Mouse (Mus musculus) adrenal gland, postnatal 14 days (tissue): ENCODE data around the gene Plekhm3. TPM values are rescaled to one million over a fixed set of nuclear protein-coding genes. Genes with fewer than 3 reads are reported as not detected.
A peak's percentile ranks its signal among the peaks of the same experiment; 100 is the strongest.
"Not testable (repeated sequence)": the region's sequence is repeated elsewhere in the genome, so short reads cannot be mapped to it uniquely, and the experiment has no call there.

Experiments
- DNase-seq: peaks from one replicate; pipeline ENCODE4 v3.0.0; 2021; ENCODE audit warnings: mixed read lengths
- long read RNA-seq, 2 experiments: library from polyadenylated mRNA; stranded (forward); transcript quantifications; one replicate each; pipeline ENCODE4 v2.0.0; 2021
- total RNA-seq: library from RNA; stranded (reverse); gene quantifications from 2 replicates; pipeline ENCODE4 v1.2.3, GENCODE M21; 2021

The Plekhm3 gene
- 19.2 and 20.4 TPM in 2 replicates for total RNA-seq
- long read RNA-seq, experiment 1, full-length matches to known transcripts = 3 of 8 reads
- long read RNA-seq, experiment 1, partial matches to known transcripts = 0 of 8 reads
- long read RNA-seq, experiment 1, other reads (novel, unspliced or antisense) = 5 of 8 reads
- long read RNA-seq, experiment 2, full-length matches to known transcripts = 2 of 7 reads
- long read RNA-seq, experiment 2, partial matches to known transcripts = 2 of 7 reads
- long read RNA-seq, experiment 2, other reads (novel, unspliced or antisense) = 3 of 7 reads

- DNase-seq = peak; percentile 93
Observed at GRCm38 (mm10) chr1:64956479-64956961, at the start of gene Plekhm3. Plekhm3 (minus strand) TSS chr1:64956824.

- no peak for DNase-seq
Observed at GRCm38 (mm10) chr1:65005575-65005974, 49.0 kb upstream of the Plekhm3 start.

- DNase-seq = no peak
Observed at GRCm38 (mm10) chr1:65004526-65004925, 47.9 kb upstream of the Plekhm3 start.

GRCm38 (mm10) chr1:64993206-64993605 lies 36.6 kb upstream of the Plekhm3 start:
- DNase-seq = no peak

- DNase-seq = no peak
Observed at GRCm38 (mm10) chr1:64988176-64988575, 31.6 kb upstream of the Plekhm3 start.

GRCm38 (mm10) chr1:64986120-64986519 lies 29.5 kb upstream of the Plekhm3 start:
- peak; percentile 77 for DNase-seq

GRCm38 (mm10) chr1:64983247-64983646 lies 26.6 kb upstream of the Plekhm3 start:
- DNase-seq = no peak

- DNase-seq = no peak
Observed at GRCm38 (mm10) chr1:64978321-64978799, 21.7 kb upstream of the Plekhm3 start.

- DNase-seq = no peak
Observed at GRCm38 (mm10) chr1:64975346-64975745, 18.7 kb upstream of the Plekhm3 start.

- DNase-seq = peak; percentile 17
Observed at GRCm38 (mm10) chr1:64970685-64971084, 14.1 kb upstream of the Plekhm3 start.

- no peak for DNase-seq
Observed at GRCm38 (mm10) chr1:64957021-64957489, 431 bp upstream of the Plekhm3 start.

- not testable (repeated sequence) for DNase-seq
Observed at GRCm38 (mm10) chr1:64954786-64955185, 1.8 kb downstream of the Plekhm3 start.

- DNase-seq = no peak
Observed at GRCm38 (mm10) chr1:64950271-64950670, 6.4 kb downstream of the Plekhm3 start.

GRCm38 (mm10) chr1:64949377-64949776 lies 7.2 kb downstream of the Plekhm3 start:
- DNase-seq = no peak

- peak; percentile 38 for DNase-seq
Observed at GRCm38 (mm10) chr1:64946106-64946505, 10.5 kb downstream of the Plekhm3 start.

GRCm38 (mm10) chr1:64945214-64945785 lies 11.3 kb downstream of the Plekhm3 start:
- DNase-seq = no peak

- no peak for DNase-seq
Observed at GRCm38 (mm10) chr1:64944746-64945145, 11.9 kb downstream of the Plekhm3 start.

GRCm38 (mm10) chr1:64942006-64942755 lies 14.4 kb downstream of the Plekhm3 start:
- no peak for DNase-seq

- no peak for DNase-seq
Observed at GRCm38 (mm10) chr1:64938907-64939306, 17.7 kb downstream of the Plekhm3 start.

GRCm38 (mm10) chr1:64937692-64938091 lies 18.9 kb downstream of the Plekhm3 start:
- DNase-seq = peak; percentile 55

- DNase-seq = no peak
Observed at GRCm38 (mm10) chr1:64932921-64933320, 23.7 kb downstream of the Plekhm3 start.

- DNase-seq = no peak
Observed at GRCm38 (mm10) chr1:64930124-64930523, 26.5 kb downstream of the Plekhm3 start.

GRCm38 (mm10) chr1:64929673-64930072 lies 27.0 kb downstream of the Plekhm3 start:
- no peak for DNase-seq
